Mouse (Mus musculus) embryonic fibroblast, embryonic 13.5 days (primary cell): ENCODE results near the gene Klf2.

Source experiments
- CTCF ChIP-seq: IDR thresholded peaks from 2 replicates; pipeline ENCODE4 v1.5.1; 2011; ENCODE audit warnings: mild to moderate bottlenecking, control low read depth, low read length, moderate library complexity, borderline replicate concordance; ENCODE audit not compliant: insufficient read depth
- POLR2A ChIP-seq: IDR thresholded peaks from 2 replicates; pipeline ENCODE4 v1.6.1; 2011; ENCODE audit warnings: low read depth, mild to moderate bottlenecking, control low read depth, low read length, moderate library complexity

DNA sequence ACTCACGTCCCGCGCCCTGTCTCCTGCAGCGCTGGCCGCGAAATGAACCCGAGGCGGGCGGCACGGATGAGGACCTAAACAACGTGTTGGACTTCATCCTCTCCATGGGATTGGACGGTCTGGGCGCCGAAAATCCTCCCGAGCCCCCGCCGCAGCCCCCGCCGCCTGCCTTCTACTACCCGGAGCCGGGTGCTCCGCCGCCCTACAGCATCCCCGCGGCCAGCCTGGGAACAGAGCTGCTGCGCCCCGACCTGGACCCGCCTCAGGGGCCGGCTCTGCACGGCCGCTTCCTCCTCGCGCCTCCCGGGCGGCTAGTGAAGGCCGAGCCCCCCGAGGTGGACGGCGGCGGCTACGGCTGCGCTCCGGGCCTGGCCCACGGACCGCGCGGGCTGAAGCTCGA, 564 bp downstream of the Klf2 start:
- TF ChIP-seq CTCF, result no peak
- no peak for TF ChIP-seq POLR2A
